Mouse (Mus musculus) hindbrain, embryonic 14.5 days (tissue): ENCODE data around the gene Psmd7. TPM values are rescaled to one million over a fixed set of nuclear protein-coding genes. Genes with fewer than 3 reads are reported as not detected.

Experiments used
- ATAC-seq: fragments of 200-750 bp; cut with Nextera tagmentation; 2 replicates; pipeline ENCODE4 v1.8.0; 2017; ENCODE audit warnings: moderate number of reproducible peaks, mild to moderate bottlenecking, moderate TSS enrichment, moderate library complexity; ENCODE audit not compliant: low FRiP score
- DNase-seq: peaks from one replicate; pipeline ENCODE4 v3.0.0-alpha.2; 2015; ENCODE audit warnings: low spot score
- H3K27ac ChIP-seq: fragments of 300-500 bp; sonication (generic); 2 replicates; pipeline ENCODE4 v1.5.1; 2014; ENCODE audit warnings: mild to moderate bottlenecking, moderate library complexity
- H3K27me3 ChIP-seq: fragments of 300-500 bp; sonication (generic); 2 replicates; pipeline ENCODE4 v1.6.1; 2014; ENCODE audit warnings: mild to moderate bottlenecking, low read length, mixed read lengths; ENCODE audit not compliant: control insufficient read depth, insufficient read depth
- H3K36me3 ChIP-seq: fragments of 300-500 bp; sonication (generic); replicated peaks from 2 replicates; pipeline ENCODE4 v1.6.1; 2014; ENCODE audit not compliant: control insufficient read depth, insufficient read depth
- H3K4me1 ChIP-seq: fragments of 300-500 bp; sonication (generic); replicated peaks from 2 replicates; pipeline ENCODE4 v1.6.1; 2014; ENCODE audit warnings: antibody characterized with exemption, low read length, mixed read lengths; ENCODE audit not compliant: control insufficient read depth, insufficient read depth
- H3K4me2 ChIP-seq: fragments of 300-500 bp; sonication (generic); replicated peaks from 2 replicates; pipeline ENCODE4 v1.6.1; 2014; ENCODE audit warnings: mild to moderate bottlenecking, moderate library complexity
- H3K4me3 ChIP-seq: fragments of 300-500 bp; sonication (generic); replicated peaks from 2 replicates; pipeline ENCODE4 v1.5.1; 2014; ENCODE audit warnings: mild to moderate bottlenecking, low read length
- H3K9ac ChIP-seq: fragments of 300-500 bp; sonication (generic); 2 replicates; pipeline ENCODE4 v1.6.1; 2014
- H3K9me3 ChIP-seq: fragments of 300-500 bp; sonication (generic); 2 replicates; pipeline ENCODE4 v1.6.1; 2016; ENCODE audit warnings: low read length; ENCODE audit not compliant: control insufficient read depth
- WGBS: fragments of 180-500 bp; shearing (Covaris S2); extraction: QIAGEN DNeasy Blood & Tissue Kit; methylation state at CpG from one replicate; pipeline ENCODE4 v1.1.7; 2014; 5-methylcytosine and 5-hydroxymethylcytosine counted together
- microRNA counts: library from miRNA; unstranded; fragments of <30 nt; microRNA quantifications from one replicate; lab custom pipeline; 2016
- microRNA-seq: library from miRNA; unstranded; fragments of <30 nt; microRNA quantifications from one replicate; pipeline ENCODE4, GENCODE M21; 2016
- polyA plus RNA-seq: library from polyadenylated mRNA; unstranded; fragments of >200 nt; fragmentation: Nextera tagmentation; extraction: Ambion mirVana; gene quantifications from 2 replicates; pipeline ENCODE4 v1.2.1, GENCODE M21; 2014

The Psmd7 gene
- polyA plus RNA-seq, 1 experiment from 2014 or later, result 219 TPM

GRCm38 (mm10) chr8:107544651-107545174 is 43.6 kb downstream of the Psmd7 start:
- DNase-seq (no peak), ATAC-seq (no peak)
- H3K27me3 ChIP-seq, result no peaks in the 10 kb centered on the region
- H3K9me3 ChIP-seq, result no peaks in the 10 kb centered on the region
- peaks cover 45% of the 10 kb centered on the region for H3K36me3 ChIP-seq
- no peak overlapping the region for H3K4me2 ChIP-seq
- no peaks in the 10 kb centered on the region for H3K4me1 ChIP-seq
- H3K9ac ChIP-seq, result no peak overlapping the region
- H3K4me3 ChIP-seq, result no peak overlapping the region
- no peak overlapping the region for H3K27ac ChIP-seq
- WGBS, result 72% methylated on average over 10 of the region's 10 CpGs

GRCm38 (mm10) chr8:107544211-107544610 is 44.1 kb downstream of the Psmd7 start:
- Histone ChIP-seq H3K27me3 (no peaks in the 10 kb centered on the region), H3K4me3 (no peak overlapping the region), H3K9me3 (no peaks in the 10 kb centered on the region), H3K4me1 (no peaks in the 10 kb centered on the region), H3K27ac (no peak overlapping the region), H3K36me3 (peaks cover 47% of the 10 kb centered on the region), H3K9ac (no peak overlapping the region), H3K4me2 (no peak overlapping the region)
- DNase-seq (no peak), ATAC-seq (no peak)
- WGBS, result 86% methylated on average over 8 of the region's 8 CpGs

GRCm38 (mm10) chr8:107543714-107544113 is 44.5 kb downstream of the Psmd7 start:
- DNase-seq, result no peak
- Histone ChIP-seq H3K4me1 (no peaks in the 10 kb centered on the region), H3K4me2 (no peak overlapping the region), H3K4me3 (no peak overlapping the region), H3K9me3 (no peaks in the 10 kb centered on the region), H3K9ac (no peak overlapping the region), H3K27ac (no peak overlapping the region), H3K27me3 (no peaks in the 10 kb centered on the region), H3K36me3 (peaks cover 42% of the 10 kb centered on the region)
- no peak for ATAC-seq
- WGBS, result 92% methylated on average over 10 of the region's 11 CpGs

GRCm38 (mm10) chr8:107542151-107542550 is 46.1 kb downstream of the Psmd7 start:
- H3K4me2 ChIP-seq, result no peak overlapping the region
- peaks cover 28% of the 10 kb centered on the region for H3K36me3 ChIP-seq
- no peak overlapping the region for H3K27ac ChIP-seq
- H3K9ac ChIP-seq, result no peak overlapping the region
- H3K9me3 ChIP-seq, result no peaks in the 10 kb centered on the region
- ATAC-seq (no peak), DNase-seq (no peak)
- H3K27me3 ChIP-seq, result no peaks in the 10 kb centered on the region
- H3K4me1 ChIP-seq, result no peaks in the 10 kb centered on the region
- no peak overlapping the region for H3K4me3 ChIP-seq
- 90% methylated on average over 3 of the region's 3 CpGs for WGBS

GRCm38 (mm10) chr8:107541369-107541768 is 46.9 kb downstream of the Psmd7 start:
- no peaks in the 10 kb centered on the region for H3K9me3 ChIP-seq
- H3K27ac ChIP-seq, result no peak overlapping the region

GRCm38 (mm10) chr8:107540623-107541022 is 47.6 kb downstream of the Psmd7 start:
- no peaks in the 10 kb centered on the region for H3K27me3 ChIP-seq
- H3K4me3 ChIP-seq, result no peak overlapping the region
- no peak overlapping the region for H3K4me2 ChIP-seq
- H3K27ac ChIP-seq, result no peak overlapping the region
- no peaks in the 10 kb centered on the region for H3K4me1 ChIP-seq
- no peaks in the 10 kb centered on the region for H3K9me3 ChIP-seq
- no peak overlapping the region for H3K9ac ChIP-seq
- WGBS, result 78% methylated on average over 12 of the region's 12 CpGs
- DNase-seq (no peak), ATAC-seq (no peak)
- H3K36me3 ChIP-seq, result peaks cover 20% of the 10 kb centered on the region

More at GRCm38 (mm10) chr8:107541369-107541768, 46.9 kb downstream of the Psmd7 start:
- H3K4me3 ChIP-seq, result no peak overlapping the region
- no peak overlapping the region for H3K9ac ChIP-seq
- peaks cover 21% of the 10 kb centered on the region for H3K36me3 ChIP-seq
- no peaks in the 10 kb centered on the region for H3K4me1 ChIP-seq
- WGBS, result 88% methylated on average over 4 of the region's 4 CpGs
- no peak for ATAC-seq
- H3K4me2 ChIP-seq, result no peak overlapping the region
- no peak for DNase-seq
- no peaks in the 10 kb centered on the region for H3K27me3 ChIP-seq

GRCm38 (mm10) chr8:107537472-107537871 is 50.8 kb downstream of the Psmd7 start:
- Histone ChIP-seq H3K9ac (no peak overlapping the region), H3K4me2 (no peak overlapping the region), H3K9me3 (no peaks in the 10 kb centered on the region), H3K4me1 (no peaks in the 10 kb centered on the region), H3K27me3 (no peaks in the 10 kb centered on the region), H3K36me3 (peaks cover 27% of the 10 kb centered on the region), H3K4me3 (no peak overlapping the region), H3K27ac (no peak overlapping the region)
- 86% methylated on average over 4 of the region's 4 CpGs for WGBS
- no peak for DNase-seq
- no peak for ATAC-seq

MicroRNA genes within 50 kb of the gene (microRNA counts, 519-probe panel; counts per million panel counts)
- microRNA mmu-miR-140 (lab: Ali Mortazavi, UCI), result 5,082 counts per million, percentile 57 among the panel's probes with 10 or more counts

Small RNA genes within 50 kb of the gene (microRNA-seq; reads per million reads assigned to microRNA genes)
- gene Mir140, result 4,881 reads per million, percentile 91 among the genes with 10 or more reads in this experiment

Other genes starting within 250 kb of the Psmd7 start
- gene Nqo1, start 185.3 kb downstream of the Psmd7 start, polyA plus RNA-seq, result 8.5 and 9.4 TPM in 2 replicates
- 46.4 and 48.7 TPM in 2 replicates for gene Nob1, start 163.4 kb downstream of the Psmd7 start, polyA plus RNA-seq
- 37.2 and 37.5 TPM in 2 replicates for gene Wwp2, start 152.1 kb downstream of the Psmd7 start, polyA plus RNA-seq